ENCODE assay signal across 8 mouse cellular contexts in the genomic region with DNA sequence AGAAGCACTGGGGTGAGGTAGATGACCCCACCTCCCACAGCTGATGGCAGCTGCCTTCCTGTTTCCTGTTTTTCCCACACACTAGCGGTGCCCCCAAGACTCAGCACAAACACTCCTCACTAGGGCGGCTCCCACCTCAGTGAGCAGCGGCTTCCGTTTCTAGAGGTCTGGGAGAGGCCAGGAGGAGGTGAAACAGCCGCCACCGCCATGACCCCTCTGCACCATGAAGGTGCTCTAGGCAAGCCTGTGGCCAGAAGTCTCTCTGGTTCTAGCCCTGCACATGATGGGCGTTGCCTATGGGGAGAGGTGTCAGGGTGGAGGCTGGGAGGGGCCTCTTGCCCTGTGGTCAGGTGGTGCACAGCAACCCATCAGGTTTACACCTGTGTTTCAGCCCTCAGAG. TPM values are rescaled to one million over a fixed set of nuclear protein-coding genes. Genes with fewer than 3 reads are reported as not detected.
DNase-seq lines count a peak whose midpoint lies in the region; ATAC-seq lines count a peak whose summit lies in the region.

No protein-coding gene starts in this region.

- peak; percentile 14 for DNase-seq in embryo, embryonic 11 days
- DNase-seq in embryo, embryonic 10 days (ENCODE audit: low spot score), result no peak
- DNase-seq in spleen, postnatal 10 days (ENCODE audit: low spot score in 2 of 2), result peak; percentile 54 to 73
- no peak for DNase-seq in right cerebral cortex, adult 2 months (ENCODE audit: low spot score in 2 of 2)

- peak overlapping the region; percentile 26; the same call in 1 of the 2 replicates for H3K4me2 ChIP-seq in heart, embryonic 15.5 days
- H3K4me2 ChIP-seq in liver, embryonic 16.5 days (ENCODE audit: low read depth, low read length), result peak overlapping the region; percentile 14
- no peak overlapping the region for H3K4me2 ChIP-seq in neural tube, embryonic 15.5 days

- H3K4me1 ChIP-seq in heart, embryonic 15.5 days (replicated peaks), result peaks cover 20% of the 10 kb centered on the region
- H3K4me1 ChIP-seq in liver, embryonic 16.5 days (ENCODE audit: control insufficient read depth, low read depth, low read length), result no peaks in the 10 kb centered on the region; the same call in 1 of the 2 replicates
- H3K4me1 ChIP-seq in neural tube, embryonic 15.5 days, result no peaks in the 10 kb centered on the region

- H3K27me3 ChIP-seq in heart, embryonic 15.5 days, result no peaks in the 10 kb centered on the region
- H3K27me3 ChIP-seq in liver, embryonic 16.5 days (ENCODE audit: control insufficient read depth, insufficient read depth, low read depth, low read length), result no peaks in the 10 kb centered on the region
- no peaks in the 10 kb centered on the region for H3K27me3 ChIP-seq in neural tube, embryonic 15.5 days (replicated peaks)

- H3K27ac ChIP-seq in heart, embryonic 15.5 days, result peak overlapping the region; percentile 13; the same call in 1 of the 2 replicates
- peak overlapping the region; percentile 32 for H3K27ac ChIP-seq in liver, embryonic 16.5 days (ENCODE audit: low read length)
- H3K27ac ChIP-seq in neural tube, embryonic 15.5 days (replicated peaks), result no peak overlapping the region

- no peaks in the 10 kb centered on the region for H3K9me3 ChIP-seq in heart, embryonic 15.5 days (replicated peaks)
- H3K9me3 ChIP-seq in liver, embryonic 16.5 days (replicated peaks; ENCODE audit: control insufficient read depth, low read length), result no peaks in the 10 kb centered on the region
- H3K9me3 ChIP-seq in neural tube, embryonic 15.5 days (replicated peaks), result no peaks in the 10 kb centered on the region

- peaks cover 17% of the 10 kb centered on the region for H3K36me3 ChIP-seq in heart, embryonic 15.5 days
- no peaks in the 10 kb centered on the region; the same call in 1 of the 2 replicates for H3K36me3 ChIP-seq in liver, embryonic 16.5 days (ENCODE audit: control insufficient read depth, insufficient read depth)
- H3K36me3 ChIP-seq in neural tube, embryonic 15.5 days, result peaks cover 37% of the 10 kb centered on the region

- H3K9ac ChIP-seq in heart, embryonic 15.5 days, result no peak overlapping the region
- no peak overlapping the region for H3K9ac ChIP-seq in liver, embryonic 16.5 days (ENCODE audit: low read depth, low read length)
- H3K9ac ChIP-seq in neural tube, embryonic 15.5 days (replicated peaks), result no peak overlapping the region

- 54% methylated on average over 7 of the region's 7 CpGs for WGBS in heart, embryonic 15.5 days
- WGBS in liver, embryonic 16.5 days (ENCODE audit: insufficient replicate concordance), result 11% methylated on average over 7 of the region's 7 CpGs
- 76% methylated on average over 7 of the region's 7 CpGs for WGBS in neural tube, embryonic 15.5 days

- ATAC-seq in heart, embryonic 15.5 days (replicated peaks; ENCODE audit: insufficient number of reproducible peaks, insufficient read depth, low FRiP score, low read depth), result peak; percentile 51; the same call in 1 of the 2 replicates
- peak; percentile 59 for ATAC-seq in liver, embryonic 16.5 days (ENCODE audit: low read depth)
- no peak for ATAC-seq in erythroblast, adult 5-6 weeks (replicated peaks; ENCODE audit: low FRiP score, poor library complexity, severe bottlenecking)
- ATAC-seq in neural tube, embryonic 15.5 days (ENCODE audit: low FRiP score), result no peak

- H3K4me3 ChIP-seq in heart, embryonic 15.5 days, result no peak overlapping the region
- H3K4me3 ChIP-seq in liver, embryonic 16.5 days (ENCODE audit: low read depth, low read length), result no peak overlapping the region
- no peak overlapping the region for H3K4me3 ChIP-seq in neural tube, embryonic 15.5 days (replicated peaks)

RNA-seq across cellular contexts. Expression of gene 1700029H14Rik, which starts 37.9 kb away (rescaled TPM):
- not detected in 2 replicates for polyA plus RNA-seq in heart, embryonic 15.5 days (2015; fragmentation: Nextera tagmentation; extraction: Ambion mirVana)
- not detected in 2 replicates for polyA plus RNA-seq in liver, embryonic 16.5 days (2015; fragmentation: Nextera tagmentation; extraction: Ambion mirVana)
- not detected in 2 replicates for total RNA-seq in erythroblast, adult 5-6 weeks (2015; ENCODE audit: low replicate concordance)
- not detected in 2 replicates for total RNA-seq in erythroblast, adult 5-6 weeks (2017; ENCODE audit: low replicate concordance)
- not detected in 2 replicates for polyA plus RNA-seq in neural tube, embryonic 15.5 days (2015; fragmentation: Nextera tagmentation; extraction: Ambion mirVana)

Comparison
In these comparisons a context has a peak if more than half of its experiments do, and no peak if none do; other contexts are left out.
1. DNase-seq: peak in embryo, embryonic 11 days (single experiment) and spleen, postnatal 10 days (2 of 2); none in embryo, embryonic 10 days (single experiment) and right cerebral cortex, adult 2 months (0 of 2).
2. ATAC-seq: peak in heart, embryonic 15.5 days (single experiment) and liver, embryonic 16.5 days (single experiment); none in erythroblast, adult 5-6 weeks (single experiment) and neural tube, embryonic 15.5 days (single experiment).